21 mouse cellular contexts compared by ENCODE assay signal in genomic region chr16:24193945-24194344, GRCm38 (mm10).
DNase-seq lines count a peak whose midpoint lies in the region; ATAC-seq and TF ChIP-seq lines count a peak whose summit lies in the region.
"Had no signal": no experiment of that assay in that cellular context is flagged by ENCODE, and none has a peak within 500 bp of the region (broad histone marks: within the 10 kb centered on the region; RNA-seq: fewer than 3 reads in every experiment).

No protein-coding gene starts in this region.

- H3K27ac ChIP-seq in gastrocnemius, adult 2 months, result peak overlapping the region; percentile 94
- H3K27ac ChIP-seq: forebrain, embryonic 13.5 days; hindbrain, embryonic 14.5 days; limb, embryonic 15.5 days; lung, embryonic 15.5 days; stomach, postnatal 0 days had no signal

- peak overlapping the region; percentile 47 for H3K4me3 ChIP-seq in gastrocnemius, adult 2 months
- H3K4me3 ChIP-seq: forebrain, embryonic 13.5 days; limb, embryonic 15.5 days; lung, embryonic 15.5 days had no signal

- TF ChIP-seq CTCF in gastrocnemius, adult 2 months (IDR thresholded peaks at IDR 0.05), result no peak

- intact Hi-C loops in gastrocnemius, adult 2 months (cut with DNase I), result loop anchor here (2.0 to 10.0 kb wide), 4 partner anchors 37 to 871 kb away; no protein-coding TSS in a partner anchor
- intact Hi-C loops in gastrocnemius, postnatal 36 days (cut with DNase I), result loop anchor here (5.0 kb wide), 2 partner anchors 37 to 43 kb away; no protein-coding TSS in a partner anchor

- peak; percentile 43 for DNase-seq in gastrocnemius, adult 2 months
- DNase-seq in gastrocnemius, postnatal 36 days, result no peak
- peak; percentile 67 for DNase-seq in A20 (ENCODE audit: low read depth, low spot score)
- peak; percentile 80 to 89 for DNase-seq in cerebellum, adult 18-20 months
- DNase-seq in lung, postnatal 25 days (ENCODE audit: low spot score), result no peak
- DNase-seq in thymus, postnatal 14 days, result no peak
- DNase-seq: B cell, adult 2 months; embryo, embryonic 11 days; gastrocnemius, postnatal 14 days; kidney, postnatal 14 days; retina, postnatal 1 day; thymus, postnatal 36 days had no signal

- ATAC-seq in common myeloid progenitor, adult 5-6 weeks (replicated peaks; ENCODE audit: low read depth, poor library complexity, severe bottlenecking), result peak; percentile 46; the same call in 1 of the 2 replicates
- ATAC-seq in inflammation-experienced regulatory T-cells, adult 6 months, result no peak
- ATAC-seq: forebrain, embryonic 13.5 days; intestine, postnatal 0 days; Patski had no signal

Comparison
In these comparisons a context has a peak if more than half of its experiments do, and no peak if none do; other contexts are left out.
1. DNase-seq: peak in gastrocnemius, adult 2 months (single experiment), A20 (single experiment) and cerebellum, adult 18-20 months (2 of 2); none in gastrocnemius, postnatal 36 days (0 of 2), lung, postnatal 25 days (single experiment) and thymus, postnatal 14 days (single experiment).